Mouse (Mus musculus) spleen, postnatal 14 days (tissue): ENCODE measurements around the gene Ank2.

Experiments used
- DNase-seq, 2 experiments: peaks; one replicate each; pipeline ENCODE4 v3.0.0; 2021 to 2022; ENCODE audit warnings: low spot score in 2 of 2

The Ank2 gene

GRCm38 (mm10) chr3:126978768-126979410, 520.3 kb downstream of the Ank2 start:
- DNase-seq: peak in 1 of 2 experiments; percentile 33

DNA sequence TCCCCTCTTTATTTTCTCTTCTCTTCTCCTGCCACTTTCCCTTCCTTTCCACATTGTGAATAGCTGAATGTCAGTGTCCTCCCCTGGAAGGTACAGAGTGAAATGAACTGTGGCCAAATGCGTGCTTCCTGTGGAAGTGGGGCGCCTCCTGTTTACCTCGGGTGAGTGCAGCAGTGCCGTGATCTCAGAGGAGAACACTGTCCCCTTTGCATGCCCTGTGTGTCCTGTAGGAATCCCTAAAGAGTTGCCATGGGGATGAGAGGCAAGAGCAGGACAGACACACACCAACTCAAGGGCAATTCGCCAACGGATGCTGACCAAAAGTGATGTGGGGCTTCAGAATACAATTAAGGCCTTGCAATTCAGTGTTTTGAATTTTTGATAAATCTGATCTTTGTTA, 521.8 kb downstream of the Ank2 start:
- DNase-seq: no peak

DNA sequence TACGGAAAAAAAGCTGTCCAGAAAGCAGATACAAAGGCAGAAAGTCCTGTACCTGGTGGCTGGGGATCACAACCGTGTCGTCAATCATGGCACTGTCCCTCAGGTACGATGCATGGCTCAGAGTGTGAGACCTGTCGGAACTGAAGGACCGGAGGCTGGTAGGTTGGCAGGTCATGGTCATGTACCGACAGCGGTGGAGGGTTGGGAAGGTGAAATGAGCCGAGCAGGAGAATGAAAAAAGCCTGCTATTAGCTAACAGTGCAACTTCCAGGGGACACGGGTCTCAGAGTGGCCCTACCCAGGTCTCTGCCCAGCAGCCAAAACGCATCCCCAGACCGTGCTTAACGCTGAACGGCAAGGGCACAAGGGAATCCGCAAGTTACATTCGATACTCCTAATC, 522.4 kb downstream of the Ank2 start:
- no peak for DNase-seq

DNA sequence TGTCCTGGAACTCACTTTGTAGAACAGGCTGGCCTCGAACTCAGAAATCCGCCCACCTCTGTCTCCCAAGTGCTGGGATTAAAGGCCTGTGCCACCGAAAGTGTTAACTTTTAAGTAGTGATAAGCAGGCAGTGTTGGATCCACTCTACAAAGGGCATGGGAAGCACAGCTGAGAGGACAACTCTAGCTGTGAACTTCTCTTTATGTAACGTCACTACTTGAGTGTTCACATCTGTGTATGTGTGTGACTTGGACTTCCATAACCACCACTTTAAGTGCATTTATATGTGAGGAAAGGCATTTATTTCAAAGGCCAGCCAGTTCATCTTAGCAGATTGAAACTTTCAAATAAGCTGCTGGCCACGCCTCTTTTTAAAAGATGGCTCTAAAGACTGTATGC, 523.7 kb downstream of the Ank2 start:
- DNase-seq: no peak

- DNase-seq: no peak
These were observed 525.6 kb downstream of the Ank2 start for GRCm38 (mm10) chr3:126973551-126973950.

DNA sequence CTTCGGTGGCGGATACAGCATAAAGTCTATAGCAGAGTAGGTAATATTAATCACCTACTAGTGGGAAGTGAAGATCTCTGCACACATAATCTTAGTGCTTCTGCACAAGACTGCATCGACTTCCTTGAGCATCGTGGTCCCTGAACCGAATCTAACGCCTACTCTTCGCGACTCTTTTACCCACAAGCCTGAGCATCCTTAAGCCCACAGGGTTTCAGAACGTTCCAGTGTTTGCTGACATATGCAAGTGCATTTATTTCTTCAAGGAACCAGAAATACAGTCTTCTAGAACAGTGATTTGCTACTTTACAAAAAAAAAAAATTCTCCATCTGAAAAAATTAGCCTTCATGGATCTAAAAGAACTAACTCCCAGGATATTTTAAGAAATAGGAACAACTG, 527.6 kb downstream of the Ank2 start:
- DNase-seq: no peak

DNA sequence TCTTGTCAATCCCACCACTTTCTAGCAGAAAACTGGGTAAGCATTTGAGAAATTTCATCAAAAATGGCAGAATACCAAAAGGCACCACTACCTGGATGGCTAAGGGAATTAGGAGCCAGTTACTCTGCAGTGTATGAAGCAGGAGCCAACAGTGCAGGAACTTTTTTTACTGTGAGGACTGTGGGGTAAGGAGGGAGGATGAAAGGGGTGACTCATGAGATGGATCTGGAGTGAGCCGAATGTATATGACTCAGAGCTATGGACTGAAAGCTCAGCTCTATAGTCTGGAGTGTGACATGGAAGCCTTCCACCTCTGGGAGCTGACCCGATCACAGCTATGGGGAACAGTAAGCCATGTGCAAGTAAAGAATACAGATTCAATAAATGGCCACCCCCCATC, 530.4 kb downstream of the Ank2 start:
- no peak for DNase-seq

DNA sequence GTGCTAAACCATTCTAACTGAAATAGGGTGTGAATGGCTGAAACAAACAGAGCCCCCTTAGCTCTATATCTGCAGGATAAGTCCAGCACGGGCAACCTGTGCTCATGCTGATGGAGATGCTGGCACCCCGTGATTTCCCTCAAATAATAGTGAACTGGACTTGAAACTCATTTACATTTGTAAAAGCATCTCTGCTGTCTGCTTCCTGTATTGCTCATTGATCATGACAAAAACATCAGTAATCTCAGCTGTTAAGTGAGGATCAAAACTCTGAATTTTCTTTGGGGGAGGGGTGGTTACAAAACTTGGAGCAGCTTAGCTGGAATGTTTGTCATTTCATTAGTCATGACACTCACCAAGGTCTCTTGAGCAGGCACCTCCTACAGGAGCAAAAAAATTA, 533.4 kb downstream of the Ank2 start:
- DNase-seq: no peak

DNA sequence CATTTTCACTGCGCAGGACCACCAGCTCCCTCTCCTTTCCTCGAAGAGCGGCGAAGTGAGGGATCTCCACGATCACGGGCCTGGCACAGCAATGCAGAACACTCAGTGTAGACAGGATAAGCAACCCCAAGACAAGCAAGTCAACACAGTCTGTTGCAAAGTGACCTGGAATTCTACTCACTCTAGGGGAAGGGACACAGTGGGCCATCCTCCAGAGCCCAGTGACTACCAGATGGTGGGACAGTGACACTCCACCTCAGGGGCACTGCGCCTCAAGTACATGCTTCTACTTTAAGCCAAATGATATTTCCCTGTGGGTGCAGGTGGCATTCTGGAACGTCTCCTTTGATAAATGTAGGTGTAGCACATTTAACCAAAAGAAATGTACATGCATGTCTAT, 536.8 kb downstream of the Ank2 start:
- no peak for DNase-seq

DNA sequence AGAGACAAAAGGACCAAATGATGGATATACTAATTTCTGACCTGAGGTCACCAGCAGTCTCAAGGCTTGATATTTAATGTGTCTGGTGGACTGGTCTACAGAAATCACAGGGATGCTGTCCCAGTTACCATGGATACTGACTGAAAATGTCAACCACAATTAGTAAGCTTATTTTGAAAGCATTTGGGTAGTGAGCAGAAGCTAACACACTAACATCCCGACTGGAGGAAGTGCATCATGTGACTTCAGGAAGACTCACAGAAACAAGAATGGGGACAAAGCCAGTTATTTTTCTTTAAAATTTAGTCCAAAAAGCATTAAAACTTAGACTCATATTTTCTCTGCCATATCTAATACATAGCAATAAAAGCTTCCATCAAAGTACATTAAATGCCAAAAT, 546.5 kb downstream of the Ank2 start:
- no peak for DNase-seq

- DNase-seq: no peak
These were observed 552.6 kb downstream of the Ank2 start for GRCm38 (mm10) chr3:126946591-126946990.

GRCm38 (mm10) chr3:126944838-126945237, 554.3 kb downstream of the Ank2 start:
- no peak for DNase-seq

GRCm38 (mm10) chr3:126944081-126944480, 555.1 kb downstream of the Ank2 start:
- DNase-seq: no peak

DNA sequence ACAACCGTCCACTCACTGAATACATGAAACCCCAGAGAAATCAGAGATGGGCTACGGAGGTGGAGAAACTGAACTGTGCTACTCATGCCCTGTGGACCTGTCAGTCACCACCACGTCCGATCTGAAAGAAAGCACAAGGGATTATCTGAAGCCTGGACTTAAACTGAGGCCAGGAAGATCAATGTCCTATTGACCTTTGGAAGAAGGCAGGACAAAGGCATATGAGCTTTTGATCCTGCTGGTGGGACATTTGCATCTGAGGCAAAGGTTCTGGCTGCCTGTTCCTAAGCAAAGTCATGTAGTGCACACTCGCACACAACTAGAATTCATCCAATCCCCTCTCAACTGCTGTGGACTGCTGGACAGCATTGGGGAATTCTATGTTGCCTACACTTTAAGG, 558.7 kb downstream of the Ank2 start:
- DNase-seq: no peak

DNA sequence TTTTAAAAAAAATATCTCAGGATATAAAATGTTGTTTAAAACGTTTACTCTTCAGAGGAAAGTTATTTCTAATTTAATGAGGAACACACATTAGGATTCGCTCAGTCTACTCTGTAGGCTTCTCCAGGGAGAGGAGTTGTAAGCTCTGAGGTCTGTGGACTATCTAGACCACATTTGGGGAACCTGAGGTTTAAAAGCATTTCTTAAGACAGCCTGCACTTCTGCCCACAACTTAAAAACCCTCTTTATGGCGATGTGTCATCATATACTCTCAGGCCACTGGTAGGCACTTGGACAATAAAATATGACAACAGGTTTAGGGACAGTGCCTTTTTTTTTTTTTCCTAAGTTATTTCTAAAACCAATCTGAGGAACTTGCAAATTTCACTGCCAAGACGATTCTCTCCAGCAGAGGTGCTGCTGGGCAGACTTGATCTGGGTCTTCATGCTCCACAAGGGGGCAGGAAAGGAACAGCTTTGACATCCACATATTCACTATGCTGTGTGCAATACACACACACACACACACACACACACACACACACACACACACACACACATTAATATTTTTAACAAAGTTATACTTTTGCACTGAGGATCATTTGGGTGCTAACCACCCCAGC, 567.2 kb downstream of the Ank2 start:
- DNase-seq: no peak

DNA sequence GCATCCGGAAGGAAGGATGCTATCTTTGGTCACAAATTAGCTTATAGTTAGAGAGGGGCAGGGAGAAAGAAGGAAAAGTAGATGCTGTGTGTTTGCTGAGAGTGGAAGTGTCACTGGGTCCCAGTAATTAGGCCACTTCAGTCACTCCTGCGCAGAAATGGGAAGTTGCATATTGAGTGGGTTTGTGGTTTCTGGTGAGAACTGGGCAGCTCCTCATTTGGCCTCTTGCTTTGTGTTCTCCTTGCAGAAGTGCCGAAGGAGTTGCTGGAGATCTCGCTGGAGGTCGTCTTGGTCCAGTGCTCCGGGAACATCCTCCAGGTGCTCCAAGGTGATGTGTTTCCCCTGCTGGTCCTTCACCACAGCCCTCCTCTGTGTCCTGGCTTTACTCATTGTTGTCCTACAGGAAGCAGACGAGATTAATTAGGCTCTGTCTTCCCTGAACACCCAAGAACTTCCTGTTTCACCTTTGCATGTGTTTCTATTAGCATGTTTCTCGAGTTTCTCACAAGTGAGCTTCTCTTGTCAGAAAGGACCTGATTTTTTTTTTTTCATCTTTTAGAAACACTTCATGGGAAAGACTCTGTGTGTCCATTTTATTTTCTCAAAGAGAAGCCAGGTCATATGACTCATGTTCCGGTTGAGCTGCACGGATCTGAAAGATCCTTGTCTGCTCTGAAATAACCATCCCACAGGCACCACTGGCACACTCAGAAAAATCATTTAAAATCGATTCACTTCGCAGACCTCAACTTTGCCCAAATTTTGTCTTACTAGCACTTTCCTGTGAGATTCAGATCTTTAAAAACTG, 575.4 kb downstream of the Ank2 start:
- DNase-seq: no peak

DNA sequence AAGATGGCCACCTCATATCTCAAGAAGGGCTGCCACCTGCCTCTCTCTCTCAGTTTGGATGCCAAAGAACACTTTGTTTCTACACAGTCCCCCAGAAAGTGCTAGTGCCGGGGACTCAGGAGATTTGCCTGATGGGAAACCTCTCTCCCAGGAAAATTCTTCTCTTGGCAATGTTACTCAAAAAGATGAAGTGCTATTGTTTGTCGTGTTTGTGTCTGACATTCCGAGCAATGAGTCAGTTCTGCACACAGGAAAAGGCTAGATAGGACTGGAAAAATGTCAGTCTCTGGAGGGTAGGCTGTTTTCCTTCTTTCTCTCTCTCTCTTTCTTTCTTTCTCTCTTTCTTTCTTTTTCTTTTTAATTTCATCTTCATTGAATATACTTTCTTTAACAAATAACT, 577.2 kb downstream of the Ank2 start:
- DNase-seq: no peak

- no peak for DNase-seq
These were observed 578.9 kb downstream of the Ank2 start for GRCm38 (mm10) chr3:126920296-126920695.

DNA sequence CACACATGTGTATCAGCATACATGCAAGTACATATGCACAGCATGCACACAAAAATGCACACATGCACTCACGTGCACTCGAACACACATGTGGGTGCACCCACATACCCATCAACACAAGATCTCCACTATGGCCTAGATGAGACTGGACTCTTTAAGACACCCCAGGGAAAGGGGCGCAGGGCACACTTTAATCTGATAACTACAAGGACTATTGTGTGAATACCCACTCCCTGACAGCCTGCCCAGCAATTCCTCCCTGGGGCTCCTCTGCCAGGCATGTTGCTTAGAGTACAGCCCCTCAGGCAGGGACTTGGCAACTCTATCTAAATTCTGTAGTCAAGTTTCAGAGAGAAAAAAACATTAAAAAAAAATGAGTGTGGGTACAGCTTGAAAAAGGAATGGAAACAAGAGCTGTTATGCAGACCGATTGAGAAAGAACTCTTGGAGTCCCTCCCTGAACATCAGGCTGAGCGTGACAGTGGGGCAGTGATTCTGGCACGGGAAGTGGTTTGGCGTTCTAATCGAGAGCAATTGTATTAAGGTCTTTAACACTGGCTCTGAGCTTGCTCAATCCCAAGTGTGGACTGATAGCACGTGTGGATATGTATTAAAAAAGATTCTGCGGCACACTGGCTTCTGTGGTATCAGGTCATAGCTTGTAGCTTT, 580.2 kb downstream of the Ank2 start:
- DNase-seq: no peak

DNA sequence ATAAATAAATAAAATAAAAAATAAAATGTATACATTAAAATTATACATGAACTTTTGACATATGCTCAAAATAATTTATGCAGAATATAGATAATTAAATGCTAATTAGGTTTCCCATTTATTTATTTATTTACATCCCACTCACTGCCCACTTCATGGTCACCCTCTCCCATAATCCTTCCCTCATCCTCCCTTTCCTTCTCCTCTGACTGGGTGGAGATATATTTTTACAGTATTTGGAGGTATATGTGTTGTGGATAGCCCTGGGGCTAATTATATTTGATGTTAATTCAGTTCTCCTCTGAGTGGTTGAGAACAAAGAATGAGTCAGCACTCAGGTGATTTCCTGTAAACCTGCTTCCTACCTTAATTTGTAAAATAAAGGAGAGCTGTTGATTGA, 582.8 kb downstream of the Ank2 start:
- DNase-seq: no peak

GRCm38 (mm10) chr3:126903543-126903942, 595.6 kb downstream of the Ank2 start:
- DNase-seq: no peak

DNA sequence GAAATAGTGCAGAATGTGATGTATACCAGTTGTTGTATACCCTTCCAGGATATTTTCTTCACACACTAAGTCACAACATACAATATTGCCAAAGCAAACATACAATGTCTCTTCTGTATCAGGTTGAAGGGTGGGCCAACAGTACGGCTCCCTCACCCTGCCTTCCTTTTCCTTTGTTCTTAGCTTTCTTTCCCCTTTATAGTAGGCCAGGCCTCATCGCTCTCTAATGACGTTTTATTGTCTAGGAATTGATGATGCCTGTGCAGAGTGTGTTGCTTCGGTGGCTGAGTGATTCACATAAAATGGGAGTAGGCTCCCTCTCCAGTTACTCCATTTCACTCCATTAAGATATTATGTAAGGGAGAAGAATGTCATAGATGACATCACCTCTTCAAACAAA, 612.5 kb downstream of the Ank2 start:
- no peak for DNase-seq

DNA sequence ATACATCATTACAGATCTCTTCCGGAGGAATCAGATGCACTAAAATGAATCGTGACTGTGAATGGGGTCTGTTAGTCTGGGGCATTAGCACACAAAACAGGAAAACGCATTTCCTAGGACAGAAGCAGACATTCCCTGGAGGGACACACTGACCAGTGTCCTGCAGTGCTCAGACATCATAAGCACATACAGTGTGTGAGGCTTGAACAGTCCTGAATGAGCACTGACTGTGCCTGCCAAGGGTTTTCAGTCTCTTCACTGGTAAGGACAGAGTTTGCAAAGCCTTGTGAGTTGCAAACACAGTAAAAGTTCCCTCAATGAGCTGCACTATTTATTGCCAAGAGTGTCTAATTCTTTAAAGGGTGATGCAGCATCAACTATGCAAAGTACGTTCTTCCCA, 613.1 kb downstream of the Ank2 start:
- DNase-seq: no peak
